10 mouse cellular contexts compared by ENCODE assay signal in the genomic region with DNA sequence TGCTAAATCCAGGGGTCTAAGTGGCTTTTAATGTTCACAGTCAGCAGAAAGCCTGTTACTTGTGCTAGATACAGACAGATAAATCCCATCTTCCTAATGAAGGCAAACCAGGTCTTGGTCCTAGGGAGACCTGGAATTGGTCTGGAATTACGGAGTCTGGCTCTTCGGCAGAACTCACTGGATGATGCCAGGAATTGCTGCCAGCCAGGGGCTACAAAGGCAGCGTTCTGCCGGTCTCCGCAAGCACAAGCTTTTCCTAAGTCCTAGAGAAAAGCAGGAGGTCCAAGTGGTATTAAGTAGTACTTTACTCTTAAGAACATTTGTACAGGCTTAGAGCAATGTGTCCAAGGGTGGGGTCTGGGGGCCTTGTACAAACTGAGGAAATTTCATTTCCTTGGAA. TPM values are rescaled to one million over a fixed set of nuclear protein-coding genes. Genes with fewer than 3 reads are reported as not detected.
A peak's percentile ranks its signal among the peaks of the same experiment; 100 is the strongest.
DNase-seq lines count a peak whose midpoint lies in the region; ATAC-seq and TF ChIP-seq lines count a peak whose summit lies in the region.
"Had no signal": no experiment of that assay in that cellular context is flagged by ENCODE, and none has a peak within 500 bp of the region (broad histone marks: within the 10 kb centered on the region; RNA-seq: fewer than 3 reads in every experiment).

No protein-coding gene starts in this region.

- H3K36me3 ChIP-seq in heart, adult 2 months (ENCODE audit: control insufficient read depth, insufficient read depth, low read length), result no peaks in the 10 kb centered on the region
- H3K36me3 ChIP-seq in neural tube, embryonic 13.5 days, result no peaks in the 10 kb centered on the region
- H3K36me3 ChIP-seq in limb, embryonic 10.5 days, result peaks cover 16% of the 10 kb centered on the region
- no peaks in the 10 kb centered on the region for H3K36me3 ChIP-seq in stomach, postnatal 0 days (ENCODE audit: control insufficient read depth, insufficient read depth, low read length)
- H3K36me3 ChIP-seq: intestine, embryonic 15.5 days had no signal

- H3K4me2 ChIP-seq in neural tube, embryonic 13.5 days, result no peak overlapping the region
- H3K4me2 ChIP-seq in stomach, postnatal 0 days (replicated peaks; ENCODE audit: low read depth), result no peak overlapping the region
- H3K4me2 ChIP-seq: intestine, embryonic 15.5 days had no signal

- H3K9ac ChIP-seq in heart, adult 2 months (ENCODE audit: low read depth, low read length), result no peak overlapping the region
- H3K9ac ChIP-seq in neural tube, embryonic 13.5 days, result no peak overlapping the region
- no peak overlapping the region for H3K9ac ChIP-seq in stomach, postnatal 0 days (ENCODE audit: low read length)
- H3K9ac ChIP-seq: intestine, embryonic 15.5 days had no signal

- intact Hi-C loops in heart, adult 2 months (cut with DNase I), result no loop called here

- TF ChIP-seq CTCF in heart, adult 2 months (IDR thresholded peaks at IDR 0.05), result no peak
- TF ChIP-seq CTCF in stomach, postnatal 0 days (IDR thresholded peaks at IDR 0.05; ENCODE audit: low read depth), result no peak

- WGBS in heart, adult 2 months, result 80% methylated on average over 5 of the region's 5 CpGs
- 73% methylated on average over 5 of the region's 5 CpGs for WGBS in neural tube, embryonic 13.5 days
- 91% methylated on average over 5 of the region's 5 CpGs for WGBS in limb, embryonic 10.5 days
- 43% methylated on average over 5 of the region's 5 CpGs for WGBS in stomach, postnatal 0 days

- no peak overlapping the region for H3K4me3 ChIP-seq in heart, adult 2 months
- H3K4me3 ChIP-seq in neural tube, embryonic 13.5 days, result no peak overlapping the region
- H3K4me3 ChIP-seq in limb, embryonic 10.5 days, result no peak overlapping the region
- no peak overlapping the region for H3K4me3 ChIP-seq in stomach, postnatal 0 days (ENCODE audit: low read depth, low read length)
- H3K4me3 ChIP-seq: intestine, embryonic 15.5 days; myocyte had no signal

- peak overlapping the region; percentile 41; the same call in 1 of the 2 replicates for H3K27ac ChIP-seq in heart, adult 2 months
- H3K27ac ChIP-seq in neural tube, embryonic 13.5 days (replicated peaks), result peak overlapping the region; percentile 49
- peak overlapping the region; percentile 77 for H3K27ac ChIP-seq in limb, embryonic 10.5 days
- peak overlapping the region; percentile 70 for H3K27ac ChIP-seq in stomach, postnatal 0 days (replicated peaks)
- H3K27ac ChIP-seq: intestine, embryonic 15.5 days had no signal

- no peaks in the 10 kb centered on the region for H3K9me3 ChIP-seq in neural tube, embryonic 13.5 days
- H3K9me3 ChIP-seq in limb, embryonic 10.5 days (replicated peaks), result no peaks in the 10 kb centered on the region
- no peaks in the 10 kb centered on the region for H3K9me3 ChIP-seq in stomach, postnatal 0 days (ENCODE audit: control insufficient read depth, low read length)
- H3K9me3 ChIP-seq: intestine, embryonic 15.5 days had no signal

- H3K27me3 ChIP-seq in heart, adult 2 months (ENCODE audit: control insufficient read depth, insufficient read depth, low read length), result no peaks in the 10 kb centered on the region
- no peaks in the 10 kb centered on the region for H3K27me3 ChIP-seq in neural tube, embryonic 13.5 days
- H3K27me3 ChIP-seq in limb, embryonic 10.5 days (ENCODE audit: low read depth, poor library complexity, severe bottlenecking), result no peaks in the 10 kb centered on the region
- H3K27me3 ChIP-seq in stomach, postnatal 0 days (ENCODE audit: control insufficient read depth, insufficient read depth, low read length), result no peaks in the 10 kb centered on the region
- H3K27me3 ChIP-seq: intestine, embryonic 15.5 days had no signal

- TF ChIP-seq POLR2A in heart, adult 2 months (IDR thresholded peaks at IDR 0.05; ENCODE audit: insufficient read depth, low read depth, low read length), result no peak

- no peak for DNase-seq in heart, adult 2 months
- no peak for DNase-seq in heart, adult 18-20 months
- no peak for DNase-seq in neural tube, embryonic 10.5 days (ENCODE audit: extremely low spot score, low spot score)
- no peak for DNase-seq in limb, embryonic 10.5 days (ENCODE audit: low spot score)
- DNase-seq in stomach, postnatal 0 days (ENCODE audit: low spot score), result no peak
- no peak for DNase-seq in kidney, adult 9 months
- DNase-seq in layer of hippocampus, postnatal 14 days (ENCODE audit: low spot score in 2 of 2), result no peak

- no peak for TF ChIP-seq EP300 in heart, adult 2 months (IDR thresholded peaks at IDR 0.05; ENCODE audit: insufficient read depth, low read depth, low read length)
- no peak for TF ChIP-seq EP300 in stomach, postnatal 0 days (optimal IDR thresholded peaks at IDR 0.05)

- H3K79me2 ChIP-seq in heart, adult 2 months (replicated peaks; ENCODE audit: control insufficient read depth, insufficient read depth, low read length), result 0 out of 2 replicates have a peak, but pooled peaks cover 1% of the 10 kb centered on the region

- H3K4me1 ChIP-seq in heart, adult 2 months (ENCODE audit: control insufficient read depth, insufficient read depth, low read length), result peaks cover 11% of the 10 kb centered on the region
- H3K4me1 ChIP-seq in neural tube, embryonic 13.5 days (replicated peaks), result peaks cover 67% of the 10 kb centered on the region
- peaks cover 69% of the 10 kb centered on the region for H3K4me1 ChIP-seq in limb, embryonic 10.5 days
- no peaks in the 10 kb centered on the region for H3K4me1 ChIP-seq in stomach, postnatal 0 days (replicated peaks; ENCODE audit: control insufficient read depth, insufficient read depth)

- ATAC-seq in neural tube, embryonic 13.5 days (ENCODE audit: low read depth), result no peak
- no peak for ATAC-seq in stomach, postnatal 0 days (ENCODE audit: low FRiP score, low TSS enrichment)
- ATAC-seq: intestine, embryonic 15.5 days had no signal

RNA-seq across cellular contexts. Expression of a gene that starts 14.6 kb away (rescaled TPM):
- 10 to 100 TPM; 14.6 to 19.1 TPM for total RNA-seq in heart, adult 2 months (2021)
- polyA plus RNA-seq in heart, adult 2 months (2012; rRNA removed), result 10.0 and 14.0 TPM in 2 replicates
- 10 to 100 TPM; 13.5 to 17.8 TPM for total RNA-seq in heart, adult 18-20 months (2021)
- polyA plus RNA-seq in neural tube, embryonic 13.5 days (2015; fragmentation: Nextera tagmentation; extraction: Ambion mirVana), result 36.4 and 38.7 TPM in 2 replicates
- polyA plus RNA-seq in limb, embryonic 10.5 days (2016; fragmentation: Nextera tagmentation; extraction: Ambion mirVana), result 53.3 and 55.7 TPM in 2 replicates
- polyA plus RNA-seq in stomach, postnatal 0 days (2015; fragmentation: Nextera tagmentation; extraction: Ambion mirVana), result 22.4 and 24.0 TPM in 2 replicates
- total RNA-seq in layer of hippocampus, postnatal 14 days (2021), result 10 to 100 TPM; 14.1 to 18.5 TPM

RNA-seq across cellular contexts. Expression of a gene that starts 22.4 kb away (rescaled TPM):
- total RNA-seq in heart, adult 2 months (2021), result 10 to 100 TPM; 35.3 to 40.4 TPM
- polyA plus RNA-seq in heart, adult 2 months (2012; rRNA removed), result 10.4 and 21.0 TPM in 2 replicates
- 10 to 100 TPM; 44.0 to 51.4 TPM for total RNA-seq in heart, adult 18-20 months (2021)
- polyA plus RNA-seq in neural tube, embryonic 13.5 days (2015; fragmentation: Nextera tagmentation; extraction: Ambion mirVana), result 103 and 124 TPM in 2 replicates
- polyA plus RNA-seq in limb, embryonic 10.5 days (2016; fragmentation: Nextera tagmentation; extraction: Ambion mirVana), result 144 and 147 TPM in 2 replicates
- 75.7 and 82.1 TPM in 2 replicates for polyA plus RNA-seq in stomach, postnatal 0 days (2015; fragmentation: Nextera tagmentation; extraction: Ambion mirVana)
- 10 to 100 TPM; 30.2 to 33.0 TPM for total RNA-seq in layer of hippocampus, postnatal 14 days (2021)
